Mouse (Mus musculus) embryonic facial prominence, embryonic 13.5 days (tissue): ENCODE results near the gene Acox2. TPM values are rescaled to one million over a fixed set of nuclear protein-coding genes. Genes with fewer than 3 reads are reported as not detected.

Experiments
- ATAC-seq: fragments of 200-750 bp; cut with Nextera tagmentation; 2 replicates; pipeline ENCODE4 v1.8.0; 2017; ENCODE audit warnings: low read depth; ENCODE audit not compliant: insufficient number of reproducible peaks, insufficient read depth, low FRiP score, low TSS enrichment
- H3K27ac ChIP-seq: fragments of 300-500 bp; sonication (generic); 2 replicates; pipeline ENCODE4 v1.5.1; 2015; ENCODE audit warnings: moderate library complexity, mild to moderate bottlenecking, inconsistent platforms
- H3K27me3 ChIP-seq: fragments of 300-500 bp; sonication (generic); 2 replicates; pipeline ENCODE4 v1.6.1; 2015; ENCODE audit warnings: mild to moderate bottlenecking, inconsistent platforms
- H3K36me3 ChIP-seq: fragments of 300-500 bp; sonication (generic); 2 replicates; pipeline ENCODE4 v1.6.1; 2015; ENCODE audit warnings: mild to moderate bottlenecking, inconsistent platforms
- H3K4me1 ChIP-seq: fragments of 300-500 bp; sonication (generic); 2 replicates; pipeline ENCODE4 v1.6.1; 2015; ENCODE audit warnings: inconsistent platforms
- H3K4me2 ChIP-seq: fragments of 300-500 bp; sonication (generic); 2 replicates; pipeline ENCODE4 v1.6.1; 2015; ENCODE audit warnings: moderate library complexity, mild to moderate bottlenecking, inconsistent platforms
- H3K4me3 ChIP-seq: fragments of 300-500 bp; sonication (generic); 2 replicates; pipeline ENCODE4 v1.5.1; 2015; ENCODE audit warnings: mild to moderate bottlenecking, inconsistent platforms
- H3K9ac ChIP-seq: fragments of 300-500 bp; sonication (generic); 2 replicates; pipeline ENCODE4 v1.6.1; 2015; ENCODE audit warnings: mild to moderate bottlenecking, inconsistent platforms
- H3K9me3 ChIP-seq: fragments of 300-500 bp; sonication (generic); 2 replicates; pipeline ENCODE4 v1.6.1; 2016; ENCODE audit warnings: inconsistent platforms
- WGBS: fragments of 180-500 bp; shearing (Covaris S2); methylation state at CpG from one replicate; pipeline ENCODE4 v1.1.7; 2015; ENCODE audit warnings: mixed read lengths; 5-methylcytosine and 5-hydroxymethylcytosine counted together
- polyA plus RNA-seq: library from polyadenylated mRNA; unstranded; fragments of >200 nt; fragmentation: Nextera tagmentation; extraction: Ambion mirVana; gene quantifications from 2 replicates; pipeline ENCODE4 v1.2.1, GENCODE M21; 2015

Gene Acox2
- polyA plus RNA-seq, 1 experiment from 2014 or later, result not detected

DNA sequence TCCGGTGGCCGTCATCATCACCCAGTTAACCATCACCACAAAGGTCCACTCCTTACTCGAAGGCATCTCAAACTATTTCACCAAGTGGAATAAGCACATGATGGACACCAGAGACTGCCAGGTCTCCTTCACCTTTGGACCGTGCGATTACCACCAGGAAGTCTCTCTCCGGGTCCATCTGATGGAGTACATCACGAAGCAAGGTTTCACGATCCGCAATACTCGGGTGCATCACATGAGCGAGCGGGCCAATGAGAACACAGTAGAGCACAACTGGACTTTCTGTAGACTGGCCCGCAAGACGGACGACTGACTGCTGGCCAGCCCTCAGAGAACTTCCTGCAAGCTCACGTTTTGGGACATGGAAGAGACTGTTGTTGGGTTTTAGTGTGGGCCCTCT is 36.6 kb downstream of the Acox2 start:
- no peak for ATAC-seq
- WGBS, result 93% methylated on average over 16 of the region's 16 CpGs
- H3K9me3 ChIP-seq, result no peaks in the 10 kb centered on the region
- no peak overlapping the region for H3K27ac ChIP-seq
- no peak overlapping the region for H3K4me2 ChIP-seq
- no peaks in the 10 kb centered on the region for H3K27me3 ChIP-seq
- no peak overlapping the region for H3K9ac ChIP-seq
- H3K36me3 ChIP-seq, result peaks cover 13% of the 10 kb centered on the region
- H3K4me3 ChIP-seq, result no peak overlapping the region
- no peaks in the 10 kb centered on the region for H3K4me1 ChIP-seq

DNA sequence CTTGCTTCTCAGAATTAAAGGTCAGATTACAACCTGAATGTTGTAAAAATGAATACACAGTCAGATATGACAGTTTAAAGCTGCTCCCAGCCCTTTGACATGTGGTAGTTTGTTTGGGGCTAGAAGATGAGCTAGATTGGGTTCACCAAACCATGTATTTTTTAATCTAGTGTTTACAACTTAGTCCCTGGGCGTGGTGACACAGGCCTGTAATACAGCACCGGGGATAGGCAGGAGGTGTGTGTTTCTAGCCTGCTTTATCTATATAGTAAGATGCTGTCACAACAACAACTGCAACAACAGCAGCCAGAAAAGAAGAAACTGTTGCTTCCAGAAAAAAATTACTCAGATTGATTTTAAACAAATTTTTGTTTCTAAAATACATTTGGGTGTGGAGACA is 38.2 kb downstream of the Acox2 start:
- Histone ChIP-seq H3K4me2 (no peak overlapping the region), H3K36me3 (peaks cover 13% of the 10 kb centered on the region), H3K27me3 (no peaks in the 10 kb centered on the region; the same call in 1 of the 2 replicates), H3K4me3 (no peak overlapping the region), H3K9ac (no peak overlapping the region), H3K9me3 (no peaks in the 10 kb centered on the region), H3K27ac (no peak overlapping the region), H3K4me1 (peaks cover 3% of the 10 kb centered on the region; the same call in 1 of the 2 replicates)
- WGBS, result 88% methylated on average over 2 of the region's 2 CpGs
- no peak for ATAC-seq

DNA sequence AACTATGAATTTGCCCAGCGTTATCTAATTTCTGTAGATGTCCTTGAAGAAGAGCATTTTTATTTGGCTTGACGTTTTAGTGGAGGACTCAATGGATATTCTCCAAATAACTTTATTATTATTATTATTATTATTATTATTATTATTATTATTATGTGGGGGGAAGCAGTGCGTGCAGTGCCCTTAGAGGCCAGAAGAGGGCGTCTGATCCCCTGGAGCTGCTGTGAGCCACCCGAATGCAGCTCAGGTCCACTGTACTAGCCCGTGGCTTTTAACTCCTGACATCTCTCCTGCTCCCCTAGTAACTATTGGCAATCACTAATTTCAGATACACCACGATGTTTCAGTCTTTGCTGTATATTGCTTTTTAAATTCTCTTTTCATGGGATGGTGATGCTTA is 38.8 kb downstream of the Acox2 start:
- peaks cover 8% of the 10 kb centered on the region for H3K4me1 ChIP-seq
- H3K9me3 ChIP-seq, result no peaks in the 10 kb centered on the region
- 59% methylated on average over 7 of the region's 7 CpGs for WGBS
- no peak overlapping the region for H3K9ac ChIP-seq
- H3K36me3 ChIP-seq, result peaks cover 13% of the 10 kb centered on the region
- no peak overlapping the region for H3K4me3 ChIP-seq
- no peak for ATAC-seq
- H3K27me3 ChIP-seq, result no peaks in the 10 kb centered on the region; the same call in 1 of the 2 replicates
- H3K4me2 ChIP-seq, result no peak overlapping the region
- H3K27ac ChIP-seq, result no peak overlapping the region

DNA sequence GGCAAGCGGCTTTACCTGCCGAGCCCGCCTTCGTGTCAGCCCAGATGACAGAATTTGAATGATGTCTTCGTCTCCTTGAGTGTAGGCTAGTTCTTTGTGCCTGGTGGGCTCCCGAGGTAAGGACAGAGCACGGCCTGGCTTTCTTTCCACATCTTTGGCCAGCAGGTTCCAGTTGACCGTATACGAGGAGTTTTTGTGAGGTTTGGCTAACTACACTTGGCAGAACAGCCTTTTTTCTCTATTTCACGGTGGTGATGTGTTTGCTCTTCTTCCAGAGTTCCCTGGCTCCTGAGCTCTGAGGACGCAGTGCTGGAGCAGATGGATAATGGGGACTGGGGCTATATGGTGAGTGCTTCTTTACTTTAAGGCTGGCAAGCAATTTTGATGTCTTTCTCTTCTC is 39.3 kb downstream of the Acox2 start:
- H3K4me3 ChIP-seq, result no peak overlapping the region
- WGBS, result 67% methylated on average over 11 of the region's 11 CpGs
- H3K27ac ChIP-seq, result no peak overlapping the region
- H3K4me2 ChIP-seq, result no peak overlapping the region
- H3K4me1 ChIP-seq, result peaks cover 13% of the 10 kb centered on the region
- no peak overlapping the region for H3K9ac ChIP-seq
- no peaks in the 10 kb centered on the region for H3K9me3 ChIP-seq
- peaks cover 13% of the 10 kb centered on the region for H3K36me3 ChIP-seq
- H3K27me3 ChIP-seq, result no peaks in the 10 kb centered on the region; the same call in 1 of the 2 replicates
- ATAC-seq, result no peak

DNA sequence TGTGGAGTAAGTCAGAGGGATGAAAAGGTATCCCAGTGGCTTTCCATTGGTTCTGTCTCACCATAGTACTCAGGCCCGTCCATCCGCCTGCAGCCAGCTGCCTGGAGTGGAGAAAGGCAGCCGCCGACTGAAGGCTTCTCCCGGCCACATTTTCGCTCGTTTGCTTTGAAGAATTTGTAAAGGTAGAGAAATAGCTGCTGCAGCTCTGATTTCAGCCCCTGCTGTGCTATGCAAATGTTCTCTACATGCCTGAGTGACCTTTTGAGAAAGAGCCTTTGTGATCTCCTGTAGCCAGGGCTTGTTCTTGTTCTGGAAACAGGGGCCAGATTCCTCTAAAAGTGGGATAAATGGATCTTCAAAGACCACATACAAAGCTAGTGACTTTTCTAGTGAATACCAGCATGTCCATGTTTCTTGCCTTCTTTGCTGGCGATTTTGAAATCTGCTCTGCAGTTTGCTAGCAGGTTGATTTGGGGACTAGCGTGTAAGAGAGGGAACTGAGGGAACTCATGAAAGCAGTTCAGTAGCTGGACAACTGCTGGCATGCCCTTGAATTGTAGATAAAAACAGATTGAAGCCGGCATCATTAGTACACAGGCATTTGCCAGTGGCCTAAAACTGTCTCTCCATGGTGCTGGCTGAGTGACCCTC is 40.3 kb downstream of the Acox2 start:
- Histone ChIP-seq H3K27ac (no peak overlapping the region), H3K9ac (no peak overlapping the region)

DNA sequence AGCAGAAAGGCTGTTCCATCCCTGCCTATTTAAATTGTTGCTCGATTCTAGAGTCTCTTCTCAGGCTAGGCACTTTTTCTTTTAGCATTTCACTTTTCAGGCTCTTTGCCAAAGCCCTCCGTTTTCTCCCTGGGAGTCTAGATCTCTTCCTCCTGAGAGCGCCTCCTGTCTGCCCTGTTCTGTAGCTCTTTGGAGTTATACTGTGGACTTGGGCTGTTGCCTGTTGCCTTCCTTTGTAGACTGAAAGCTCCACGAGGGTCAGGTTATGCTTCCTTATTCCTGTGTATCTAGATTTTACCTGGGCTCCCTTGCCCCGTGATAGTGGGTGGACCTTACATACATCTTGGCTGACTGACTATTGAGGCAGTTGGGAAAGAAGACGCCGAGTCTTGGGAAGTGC is 40.9 kb downstream of the Acox2 start:
- Histone ChIP-seq H3K9ac (no peak overlapping the region), H3K4me2 (no peak overlapping the region), H3K36me3 (peaks cover 13% of the 10 kb centered on the region), H3K9me3 (no peaks in the 10 kb centered on the region), H3K4me1 (peaks cover 16% of the 10 kb centered on the region), H3K27me3 (no peaks in the 10 kb centered on the region; the same call in 1 of the 2 replicates), H3K27ac (no peak overlapping the region), H3K4me3 (no peak overlapping the region)
- WGBS, result 49% methylated on average over 7 of the region's 7 CpGs
- ATAC-seq, result no peak

More for the DNA sequence above, 40.3 kb downstream of the Acox2 start:
- peaks cover 16% of the 10 kb centered on the region for H3K4me1 ChIP-seq
- 23% methylated on average over 10 of the region's 10 CpGs for WGBS
- H3K36me3 ChIP-seq, result peaks cover 13% of the 10 kb centered on the region
- no peaks in the 10 kb centered on the region for H3K9me3 ChIP-seq
- no peak for ATAC-seq
- no peak overlapping the region for H3K4me3 ChIP-seq
- H3K27me3 ChIP-seq, result no peaks in the 10 kb centered on the region; the same call in 1 of the 2 replicates
- H3K4me2 ChIP-seq, result no peak overlapping the region

GRCm38 (mm10) chr14:8216100-8216499 is 43.1 kb downstream of the Acox2 start:
- H3K4me3 ChIP-seq, result peak overlapping the region; percentile 75; the same call in 1 of the 2 replicates
- H3K4me2 ChIP-seq, result peak overlapping the region; percentile 85
- H3K9ac ChIP-seq, result no peak overlapping the region
- H3K36me3 ChIP-seq, result 0 out of 2 replicates have a peak, but pooled peaks cover 3% of the 10 kb centered on the region
- WGBS, result 59% methylated on average over 5 of the region's 5 CpGs
- ATAC-seq, result no peak
- no peaks in the 10 kb centered on the region; the same call in 1 of the 2 replicates for H3K27me3 ChIP-seq
- H3K27ac ChIP-seq, result no peak overlapping the region
- peaks cover 16% of the 10 kb centered on the region for H3K4me1 ChIP-seq
- H3K9me3 ChIP-seq, result no peaks in the 10 kb centered on the region

- ATAC-seq, result no peak
- Histone ChIP-seq H3K9ac (peak overlapping the region; percentile 92), H3K4me2 (peak overlapping the region; percentile 85)
Measured at GRCm38 (mm10) chr14:8215208-8215778, 43.9 kb downstream of the Acox2 start.

DNA sequence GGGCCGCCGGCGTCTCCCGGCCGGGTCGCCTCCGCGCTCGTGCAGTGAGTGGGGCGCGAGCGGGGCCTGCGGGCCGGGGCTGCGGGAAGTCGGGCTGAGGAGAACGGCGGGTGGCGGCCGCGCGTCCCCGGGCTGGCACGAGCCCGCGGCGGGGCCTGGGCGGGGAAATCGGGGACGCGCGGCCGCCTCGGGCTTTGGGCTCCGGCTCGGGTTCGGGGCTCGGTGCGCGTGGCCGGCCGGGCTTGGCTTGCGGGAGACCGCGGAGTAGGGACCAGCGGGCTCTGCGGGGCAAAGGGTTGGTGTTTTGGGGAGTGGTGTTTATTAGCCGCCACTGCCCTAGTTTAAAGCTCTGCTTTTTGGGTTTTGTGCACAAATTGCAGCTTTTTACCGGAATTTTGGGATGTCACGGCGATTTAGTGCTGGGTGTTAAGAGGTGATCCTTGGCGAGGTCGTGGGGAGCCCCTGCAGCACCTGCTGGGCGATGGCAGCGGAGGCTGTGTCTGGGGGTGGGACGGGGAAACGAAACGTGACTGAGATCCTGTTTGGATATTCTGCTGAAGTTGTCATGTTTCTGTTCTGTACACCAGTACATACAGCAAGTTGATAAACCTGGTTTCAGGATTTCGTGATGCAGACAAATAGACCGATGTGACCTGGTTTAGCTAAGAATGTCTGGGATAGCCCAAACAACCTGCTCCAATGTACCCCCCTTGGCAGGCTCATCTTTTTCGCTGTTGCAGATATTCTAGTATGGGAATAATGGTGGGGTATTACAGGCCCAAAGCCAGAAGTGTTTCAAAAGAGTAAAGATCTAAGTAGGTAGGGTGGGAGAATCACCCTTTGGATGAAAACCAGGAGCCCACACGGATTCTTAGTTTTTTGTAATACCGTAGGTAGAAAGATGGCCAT is 44.6 kb downstream of the Acox2 start:
- ATAC-seq, result peak; percentile 80
- peak overlapping the region; percentile 92 for H3K9ac ChIP-seq
- H3K27ac ChIP-seq, result peak overlapping the region; percentile 90
- 2% methylated on average over 60 of the region's 63 CpGs for WGBS
- peak overlapping the region; percentile 75 for H3K4me3 ChIP-seq
- H3K9me3 ChIP-seq, result no peaks in the 10 kb centered on the region
- no peaks in the 10 kb centered on the region for H3K36me3 ChIP-seq
- peak overlapping the region; percentile 85 for H3K4me2 ChIP-seq
- no peaks in the 10 kb centered on the region; the same call in 1 of the 2 replicates for H3K27me3 ChIP-seq
- H3K4me1 ChIP-seq, result peaks cover 16% of the 10 kb centered on the region

More at GRCm38 (mm10) chr14:8215208-8215778, 43.9 kb downstream of the Acox2 start:
- no peaks in the 10 kb centered on the region; the same call in 1 of the 2 replicates for H3K27me3 ChIP-seq
- H3K4me1 ChIP-seq, result peaks cover 16% of the 10 kb centered on the region
- H3K9me3 ChIP-seq, result no peaks in the 10 kb centered on the region
- 15% methylated on average over 21 of the region's 21 CpGs for WGBS
- H3K27ac ChIP-seq, result no peak overlapping the region
- H3K36me3 ChIP-seq, result no peaks in the 10 kb centered on the region
- peak overlapping the region; percentile 75 for H3K4me3 ChIP-seq

- no peaks in the 10 kb centered on the region for H3K36me3 ChIP-seq
- ATAC-seq, result peak; percentile 95
- under 1% methylated on average over 29 of the region's 49 CpGs for WGBS
Measured at GRCm38 (mm10) chr14:8213803-8214224, 45.3 kb downstream of the Acox2 start, which contains the start of gene Kctd6. TSS of gene Kctd6 (plus strand) at chr14:8214140.

DNA sequence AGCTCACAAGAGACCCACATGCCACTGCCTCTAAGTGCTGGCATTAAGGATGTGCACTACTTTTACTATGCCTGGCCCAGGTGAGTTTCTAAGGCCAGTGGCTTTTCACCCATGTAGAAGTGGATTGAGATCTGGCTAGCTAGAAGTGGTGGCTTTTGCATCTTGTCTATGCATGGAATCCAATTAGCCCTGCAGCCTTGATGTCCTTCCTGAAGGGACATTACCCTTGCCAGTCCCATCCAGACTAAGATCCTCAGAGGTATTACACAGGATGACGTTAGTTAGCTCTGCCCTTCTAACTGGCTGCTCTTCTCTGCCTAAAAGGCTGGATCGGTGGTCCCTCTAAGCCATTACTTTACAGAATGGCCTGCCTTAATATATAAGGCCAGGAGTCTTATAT is 46.2 kb downstream of the Acox2 start:
- Histone ChIP-seq H3K27me3 (no peaks in the 10 kb centered on the region; the same call in 1 of the 2 replicates), H3K9me3 (no peaks in the 10 kb centered on the region), H3K4me2 (no peak overlapping the region), H3K4me1 (peaks cover 16% of the 10 kb centered on the region), H3K4me3 (no peak overlapping the region), H3K9ac (no peak overlapping the region), H3K27ac (no peak overlapping the region), H3K36me3 (no peaks in the 10 kb centered on the region)
- no peak for ATAC-seq
- 83% methylated on average over 2 of the region's 2 CpGs for WGBS

More at GRCm38 (mm10) chr14:8213803-8214224, 45.3 kb downstream of the Acox2 start, which contains the start of gene Kctd6:
- no peaks in the 10 kb centered on the region; the same call in 1 of the 2 replicates for H3K27me3 ChIP-seq
- peak within 1 kb of the TSS; percentile 92 for H3K9ac ChIP-seq
- H3K4me1 ChIP-seq, result peaks cover 16% of the 10 kb centered on the region
- H3K4me2 ChIP-seq, result peak within 1 kb of the TSS; percentile 85
- no peaks in the 10 kb centered on the region for H3K9me3 ChIP-seq
- peak within 1 kb of the TSS; percentile 90 for H3K27ac ChIP-seq
- peak within 1 kb of the TSS; percentile 75 for H3K4me3 ChIP-seq
